10 mouse cellular contexts compared by ENCODE assay signal in the genomic region with DNA sequence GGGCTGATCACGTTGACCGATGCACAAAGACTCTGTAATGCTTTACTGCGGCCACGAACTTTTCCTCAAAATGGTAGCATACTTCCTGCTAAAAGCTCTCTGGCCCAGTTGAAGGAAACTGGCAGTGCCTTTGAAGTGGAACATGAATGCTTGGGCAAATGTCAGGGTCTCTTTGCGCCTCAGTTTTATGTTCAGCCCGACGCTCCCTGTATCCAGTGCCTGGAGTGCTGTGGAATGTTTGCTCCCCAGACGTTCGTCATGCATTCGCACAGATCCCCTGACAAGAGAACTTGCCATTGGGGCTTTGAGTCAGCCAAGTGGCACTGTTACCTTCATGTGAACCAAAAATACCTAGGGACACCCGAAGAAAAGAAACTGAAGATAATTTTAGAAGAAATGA. TPM values are rescaled to one million over a fixed set of nuclear protein-coding genes. Genes with fewer than 3 reads are reported as not detected.
DNase-seq lines count a peak whose midpoint lies in the region; ATAC-seq and TF ChIP-seq lines count a peak whose summit lies in the region.
"Had no signal": no experiment of that assay in that cellular context is flagged by ENCODE, and none has a peak within 500 bp of the region (broad histone marks: within the 10 kb centered on the region; RNA-seq: fewer than 3 reads in every experiment).

No protein-coding gene starts in this region.

- no peak for DNase-seq in forebrain, embryonic 10.5 days (ENCODE audit: extremely low spot score, low spot score)
- no peak for DNase-seq in forebrain, embryonic 11.5 days (ENCODE audit: low spot score)
- no peak for DNase-seq in limb, embryonic 10.5 days (ENCODE audit: low spot score)
- no peak for DNase-seq in stomach, postnatal 0 days (ENCODE audit: low spot score)
- no peak for DNase-seq in ovary, adult 18-20 months (ENCODE audit: low spot score)
- no peak for DNase-seq in cerebellum, adult 18-20 months
- DNase-seq: gastrocnemius, postnatal 10 days; left cerebral cortex, postnatal 4 days had no signal

- H3K4me3 ChIP-seq in forebrain, embryonic 10.5 days = peak overlapping the region; percentile 26; the same call in 1 of the 2 replicates
- H3K4me3 ChIP-seq in forebrain, embryonic 11.5 days (ENCODE audit: low read depth, low read length) = no peak overlapping the region
- H3K4me3 ChIP-seq in megakaryocyte, embryonic 14.5 days (replicated peaks) = peak overlapping the region; percentile 65
- H3K4me3 ChIP-seq in limb, embryonic 10.5 days = peak overlapping the region; percentile 20
- H3K4me3 ChIP-seq in stomach, postnatal 0 days (ENCODE audit: low read depth, low read length) = no peak overlapping the region

- peaks cover 46% of the 10 kb centered on the region for H3K4me1 ChIP-seq in forebrain, embryonic 10.5 days
- peaks cover 5% of the 10 kb centered on the region; the same call in 1 of the 2 replicates for H3K4me1 ChIP-seq in forebrain, embryonic 11.5 days (replicated peaks; ENCODE audit: control insufficient read depth, insufficient read depth, low read length)
- peaks cover 49% of the 10 kb centered on the region for H3K4me1 ChIP-seq in megakaryocyte, embryonic 14.5 days
- H3K4me1 ChIP-seq in limb, embryonic 10.5 days = peaks cover 41% of the 10 kb centered on the region
- H3K4me1 ChIP-seq in stomach, postnatal 0 days (replicated peaks; ENCODE audit: control insufficient read depth, insufficient read depth) = peaks cover 10% of the 10 kb centered on the region; the same call in 1 of the 2 replicates

- peaks cover 41% of the 10 kb centered on the region for H3K36me3 ChIP-seq in forebrain, embryonic 10.5 days (replicated peaks)
- no peaks in the 10 kb centered on the region for H3K36me3 ChIP-seq in forebrain, embryonic 11.5 days (ENCODE audit: control insufficient read depth, insufficient read depth, low read length)
- peaks cover 26% of the 10 kb centered on the region for H3K36me3 ChIP-seq in megakaryocyte, embryonic 14.5 days (replicated peaks; ENCODE audit: low read length)
- H3K36me3 ChIP-seq in limb, embryonic 10.5 days = peaks cover 31% of the 10 kb centered on the region
- H3K36me3 ChIP-seq in stomach, postnatal 0 days (ENCODE audit: control insufficient read depth, insufficient read depth, low read length) = no peaks in the 10 kb centered on the region

- no peak for TF ChIP-seq CTCF in stomach, postnatal 0 days (IDR thresholded peaks at IDR 0.05; ENCODE audit: low read depth)

- H3K27me3 ChIP-seq in forebrain, embryonic 10.5 days (ENCODE audit: poor library complexity, severe bottlenecking) = no peaks in the 10 kb centered on the region
- no peaks in the 10 kb centered on the region for H3K27me3 ChIP-seq in forebrain, embryonic 11.5 days (ENCODE audit: control insufficient read depth, insufficient read depth, low read length)
- no peaks in the 10 kb centered on the region for H3K27me3 ChIP-seq in megakaryocyte, embryonic 14.5 days (replicated peaks)
- H3K27me3 ChIP-seq in limb, embryonic 10.5 days (ENCODE audit: low read depth, poor library complexity, severe bottlenecking) = no peaks in the 10 kb centered on the region
- no peaks in the 10 kb centered on the region for H3K27me3 ChIP-seq in stomach, postnatal 0 days (ENCODE audit: control insufficient read depth, insufficient read depth, low read length)

- H3K9me3 ChIP-seq in forebrain, embryonic 10.5 days = no peaks in the 10 kb centered on the region
- H3K9me3 ChIP-seq in forebrain, embryonic 11.5 days (ENCODE audit: control insufficient read depth, low read length) = no peaks in the 10 kb centered on the region
- no peaks in the 10 kb centered on the region for H3K9me3 ChIP-seq in megakaryocyte, embryonic 14.5 days
- no peaks in the 10 kb centered on the region for H3K9me3 ChIP-seq in limb, embryonic 10.5 days (replicated peaks)
- H3K9me3 ChIP-seq in stomach, postnatal 0 days (ENCODE audit: control insufficient read depth, low read length) = no peaks in the 10 kb centered on the region

- H3K27ac ChIP-seq in forebrain, embryonic 10.5 days = no peak overlapping the region
- H3K27ac ChIP-seq in forebrain, embryonic 11.5 days (ENCODE audit: low read depth, low read length) = no peak overlapping the region
- H3K27ac ChIP-seq in limb, embryonic 10.5 days = no peak overlapping the region
- H3K27ac ChIP-seq in stomach, postnatal 0 days (replicated peaks) = no peak overlapping the region

- WGBS in forebrain, embryonic 10.5 days = 81% methylated on average over 11 of the region's 11 CpGs
- 80% methylated on average over 11 of the region's 11 CpGs for WGBS in forebrain, embryonic 11.5 days
- WGBS in limb, embryonic 10.5 days = 62% methylated on average over 11 of the region's 11 CpGs
- WGBS in stomach, postnatal 0 days = 62% methylated on average over 11 of the region's 11 CpGs

- no peak for ATAC-seq in forebrain, embryonic 11.5 days (replicated peaks; ENCODE audit: low FRiP score)
- ATAC-seq in megakaryocyte, adult 5-6 weeks (ENCODE audit: poor library complexity, severe bottlenecking) = no peak
- ATAC-seq in stomach, postnatal 0 days (ENCODE audit: low FRiP score, low TSS enrichment) = no peak

- TF ChIP-seq EP300 in stomach, postnatal 0 days (optimal IDR thresholded peaks at IDR 0.05) = no peak

- no peak overlapping the region for H3K4me2 ChIP-seq in forebrain, embryonic 11.5 days (ENCODE audit: low read depth, low read length, severe bottlenecking)
- H3K4me2 ChIP-seq in stomach, postnatal 0 days (replicated peaks; ENCODE audit: low read depth) = peak overlapping the region; percentile 21

- no peak overlapping the region for H3K9ac ChIP-seq in forebrain, embryonic 11.5 days (ENCODE audit: low read length)
- no peak overlapping the region for H3K9ac ChIP-seq in stomach, postnatal 0 days (ENCODE audit: low read length)

RNA-seq across cellular contexts. Expression of a gene that starts 3.1 kb away (rescaled TPM):
- polyA plus RNA-seq in forebrain, embryonic 10.5 days (2016; fragmentation: Nextera tagmentation; extraction: Ambion mirVana) = 24.2 and 25.5 TPM in 2 replicates
- polyA plus RNA-seq in forebrain, embryonic 11.5 days (2014; fragmentation: Nextera tagmentation; extraction: Ambion mirVana) = 31.6 and 33.5 TPM in 2 replicates
- 1.2 TPM in 1 of 2 replicates, not detected in the other for polyA plus RNA-seq in megakaryocyte, embryonic 14.5 days (2012; ENCODE audit: insufficient read depth, low replicate concordance)
- total RNA-seq in megakaryocyte, adult 5-6 weeks (2015) = 20.4 and 21.8 TPM in 2 replicates
- total RNA-seq in megakaryocyte, adult 5-6 weeks (2017) = 31.6 and 32.5 TPM in 2 replicates
- polyA plus RNA-seq in limb, embryonic 10.5 days (2016; fragmentation: Nextera tagmentation; extraction: Ambion mirVana) = 22.3 and 28.9 TPM in 2 replicates
- polyA plus RNA-seq in stomach, postnatal 0 days (2015; fragmentation: Nextera tagmentation; extraction: Ambion mirVana) = 16.4 and 20.8 TPM in 2 replicates

RNA-seq across cellular contexts. Expression of a gene that starts 51.7 kb away (rescaled TPM):
- polyA plus RNA-seq in forebrain, embryonic 10.5 days (2016; fragmentation: Nextera tagmentation; extraction: Ambion mirVana) = 9.0 TPM in 2 replicates
- polyA plus RNA-seq in forebrain, embryonic 11.5 days (2014; fragmentation: Nextera tagmentation; extraction: Ambion mirVana) = 15.5 and 17.0 TPM in 2 replicates
- not detected in 2 replicates for polyA plus RNA-seq in megakaryocyte, embryonic 14.5 days (2012; ENCODE audit: insufficient read depth, low replicate concordance)
- not detected in 2 replicates for total RNA-seq in megakaryocyte, adult 5-6 weeks (2015)
- not detected in 2 replicates for total RNA-seq in megakaryocyte, adult 5-6 weeks (2017)
- polyA plus RNA-seq in limb, embryonic 10.5 days (2016; fragmentation: Nextera tagmentation; extraction: Ambion mirVana) = 3.8 and 4.6 TPM in 2 replicates
- 0.50 and 0.88 TPM in 2 replicates for polyA plus RNA-seq in stomach, postnatal 0 days (2015; fragmentation: Nextera tagmentation; extraction: Ambion mirVana)

Comparison
In these comparisons a context has a peak if more than half of its experiments do, and no peak if none do; other contexts are left out.
1. H3K4me3 ChIP-seq: peak in forebrain, embryonic 10.5 days (single experiment), megakaryocyte, embryonic 14.5 days (single experiment) and limb, embryonic 10.5 days (single experiment); none in forebrain, embryonic 11.5 days (single experiment) and stomach, postnatal 0 days (single experiment).